Mouse (Mus musculus) stomach, postnatal 0 days (tissue): Measurements from ENCODE around the gene Znrf4.

Experiments
- CTCF ChIP-seq: IDR thresholded peaks from 2 replicates; pipeline ENCODE4 v1.5.1; 2016; ENCODE audit warnings: antibody characterized with exemption, low read depth, mild to moderate bottlenecking, moderate library complexity
- EP300 ChIP-seq: optimal IDR thresholded peaks from 2 replicates; pipeline ENCODE3; 2016; ENCODE audit warnings: antibody characterized with exemption

DNA sequence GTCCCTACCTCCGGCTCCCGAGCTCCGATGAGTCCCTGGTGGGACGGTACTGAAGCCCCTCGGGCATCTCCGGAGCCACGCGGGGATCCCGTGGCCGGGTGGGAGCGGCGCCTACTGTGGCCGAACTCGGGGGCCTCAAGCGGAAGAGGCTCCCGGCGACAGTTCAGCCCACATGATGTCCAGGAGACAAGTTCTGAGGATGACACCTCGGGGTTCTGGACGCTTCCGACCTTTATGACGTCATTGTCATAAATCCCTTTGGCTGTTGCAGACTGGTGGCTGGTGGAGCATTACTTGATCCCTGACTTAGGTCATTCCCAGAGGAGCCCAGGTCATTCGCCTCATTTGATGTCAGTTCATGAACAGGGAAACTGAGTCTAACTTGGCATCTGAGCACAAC, at the start of gene Znrf4:
- TF ChIP-seq CTCF, result no peak
- no peak for TF ChIP-seq EP300
